Mouse (Mus musculus): ENCODE data around the gene Rbm20. TPM values are rescaled to one million over a fixed set of nuclear protein-coding genes. Genes with fewer than 3 reads are reported as not detected.

The Rbm20 gene
- polyA plus RNA-seq, 1 experiment from 2014 or later: 2.5 TPM

DNA sequence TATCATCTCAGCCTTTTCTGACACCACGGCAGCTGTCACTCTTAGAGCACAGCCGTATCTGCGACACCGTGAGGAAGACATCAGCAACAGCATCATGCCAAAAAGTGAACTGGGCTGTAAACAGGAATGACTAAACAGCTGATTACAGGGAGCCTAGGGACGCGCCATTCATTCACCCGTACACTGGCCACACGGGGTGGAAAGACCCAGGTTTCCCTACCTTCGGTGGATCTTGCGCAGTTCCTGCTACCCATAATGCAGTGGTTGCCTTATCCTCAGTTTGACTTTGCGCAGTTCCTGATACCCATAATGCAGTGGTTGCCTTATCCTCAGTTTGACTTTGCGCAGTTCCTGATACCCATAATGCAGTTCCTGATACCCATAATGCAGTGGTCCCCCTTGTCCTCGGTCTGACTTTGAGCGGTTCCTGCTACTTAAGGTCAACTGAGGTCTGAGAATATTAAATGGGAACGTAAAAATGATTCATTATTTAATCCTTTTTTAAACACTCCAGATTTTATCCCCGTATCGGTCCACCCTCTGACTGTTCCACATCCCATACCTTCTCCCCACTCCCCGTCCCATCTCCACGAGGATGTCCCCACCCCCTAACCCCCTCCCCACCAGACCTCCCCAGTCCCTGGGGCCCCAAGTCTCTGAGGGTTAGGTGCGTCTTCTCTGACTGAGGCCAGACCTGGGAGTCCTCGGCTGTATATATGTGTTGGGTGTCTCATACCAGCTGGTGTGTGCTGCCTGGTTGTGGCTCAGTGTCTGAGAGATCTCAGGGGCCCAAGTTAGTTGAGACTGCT, 148.0 kb downstream of the Rbm20 start:
- TF ChIP-seq CTCF (IDR thresholded peaks at IDR 0.05; ENCODE audit: low read depth): peak; percentile 25; the same call in 1 of the 2 replicates
- no peak for TF ChIP-seq EP300 (optimal IDR thresholded peaks at IDR 0.05)
- no peaks in the 10 kb centered on the region for H3K9me3 ChIP-seq (ENCODE audit: control insufficient read depth, low read length)
- H3K4me2 ChIP-seq (replicated peaks; ENCODE audit: low read depth): peak overlapping the region; percentile 30; the same call in 1 of the 2 replicates
- no peak overlapping the region for H3K27ac ChIP-seq (replicated peaks)
- H3K4me1 ChIP-seq (replicated peaks; ENCODE audit: control insufficient read depth, insufficient read depth): no peaks in the 10 kb centered on the region
- H3K27me3 ChIP-seq (ENCODE audit: control insufficient read depth, insufficient read depth, low read length): no peaks in the 10 kb centered on the region
- ATAC-seq (ENCODE audit: low FRiP score, low TSS enrichment): peak; percentile 74
- H3K9ac ChIP-seq (ENCODE audit: low read length): no peak overlapping the region
- H3K36me3 ChIP-seq (ENCODE audit: control insufficient read depth, insufficient read depth, low read length): no peaks in the 10 kb centered on the region
- H3K4me3 ChIP-seq (ENCODE audit: low read depth, low read length): peak overlapping the region; percentile 24; the same call in 1 of the 2 replicates
- 54% methylated on average over 21 of the region's 21 CpGs for WGBS
- no peak for DNase-seq (ENCODE audit: low spot score)

DNA sequence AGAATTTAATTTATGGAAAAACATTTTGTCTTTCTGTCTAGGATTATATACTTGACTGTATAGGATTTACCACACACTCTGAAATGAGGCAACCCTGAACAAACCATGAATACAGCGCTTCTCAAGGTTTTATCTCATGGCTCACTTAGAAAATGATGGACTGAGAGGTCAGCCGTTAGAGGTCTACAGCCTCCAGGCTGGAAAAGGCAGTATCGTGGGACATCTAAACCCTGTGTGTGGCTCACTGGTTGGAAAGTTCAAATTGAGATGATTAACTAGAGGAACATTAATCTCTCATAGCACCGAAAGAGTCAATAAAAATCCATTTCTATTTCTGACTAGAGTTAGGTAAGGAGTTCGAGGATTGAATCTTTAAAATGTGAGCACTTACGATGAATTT, 152.9 kb downstream of the Rbm20 start:
- Histone ChIP-seq H3K27me3 (ENCODE audit: control insufficient read depth, insufficient read depth, low read length) (no peaks in the 10 kb centered on the region), H3K9ac (ENCODE audit: low read length) (no peak overlapping the region), H3K36me3 (ENCODE audit: control insufficient read depth, insufficient read depth, low read length) (no peaks in the 10 kb centered on the region), H3K4me1 (replicated peaks; ENCODE audit: control insufficient read depth, insufficient read depth) (peaks cover 4% of the 10 kb centered on the region; the same call in 1 of the 2 replicates), H3K9me3 (ENCODE audit: control insufficient read depth, low read length) (no peaks in the 10 kb centered on the region), H3K27ac (replicated peaks) (no peak overlapping the region), H3K4me2 (replicated peaks; ENCODE audit: low read depth) (no peak overlapping the region), H3K4me3 (ENCODE audit: low read depth, low read length) (no peak overlapping the region)
- TF ChIP-seq EP300 (optimal IDR thresholded peaks at IDR 0.05): no peak
- TF ChIP-seq CTCF (IDR thresholded peaks at IDR 0.05; ENCODE audit: low read depth): no peak
- 40% methylated on average over 6 of the region's 6 CpGs for WGBS
- DNase-seq (ENCODE audit: low spot score): no peak
- ATAC-seq (ENCODE audit: low FRiP score, low TSS enrichment): no peak

DNA sequence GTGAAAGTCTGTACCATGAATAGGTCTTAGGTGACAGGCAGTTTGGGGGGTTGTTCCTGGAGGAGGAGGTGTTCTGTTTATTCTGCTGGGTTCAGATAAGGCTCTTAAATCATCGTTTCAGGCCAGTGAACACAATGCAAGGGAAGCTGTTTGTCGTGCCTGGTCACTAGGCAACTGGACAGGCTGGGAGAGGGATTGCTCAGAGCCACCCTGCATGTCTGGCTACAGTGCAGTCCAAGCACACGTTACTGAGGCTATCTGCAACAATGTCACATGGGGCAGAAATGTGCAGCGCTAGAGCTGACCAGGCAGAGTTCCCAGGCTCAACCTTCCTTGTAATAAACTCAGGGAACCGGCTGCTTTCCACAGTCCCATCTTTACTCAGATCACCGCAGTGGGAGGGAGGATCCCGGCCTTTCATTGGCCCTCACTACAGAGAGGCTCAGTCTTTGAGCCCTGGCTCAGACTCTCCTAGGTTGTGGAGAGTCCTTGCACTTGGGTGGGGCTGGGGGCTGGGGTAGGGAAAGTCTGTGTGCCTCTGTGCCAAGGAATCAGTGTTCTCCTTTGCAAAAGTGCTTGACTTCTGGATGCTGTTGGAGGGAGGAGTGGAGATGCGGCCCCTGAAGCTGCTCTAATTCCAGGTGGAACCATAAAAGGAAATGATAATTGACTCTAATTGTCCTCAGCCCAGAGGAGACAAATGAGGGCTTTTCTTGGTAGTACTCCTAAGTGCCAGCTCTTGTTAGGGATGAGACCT, 153.5 kb downstream of the Rbm20 start:
- no peak for TF ChIP-seq EP300 (optimal IDR thresholded peaks at IDR 0.05)
- TF ChIP-seq CTCF (IDR thresholded peaks at IDR 0.05; ENCODE audit: low read depth): no peak
- H3K9ac ChIP-seq (ENCODE audit: low read length): no peak overlapping the region
- no peak overlapping the region for H3K4me2 ChIP-seq (replicated peaks; ENCODE audit: low read depth)
- no peaks in the 10 kb centered on the region for H3K9me3 ChIP-seq (ENCODE audit: control insufficient read depth, low read length)
- H3K27ac ChIP-seq (replicated peaks): peak overlapping the region; percentile 13; the same call in 1 of the 2 replicates
- WGBS: 8% methylated on average over 8 of the region's 8 CpGs
- H3K4me3 ChIP-seq (ENCODE audit: low read depth, low read length): no peak overlapping the region
- no peaks in the 10 kb centered on the region for H3K36me3 ChIP-seq (ENCODE audit: control insufficient read depth, insufficient read depth, low read length)
- no peaks in the 10 kb centered on the region for H3K27me3 ChIP-seq (ENCODE audit: control insufficient read depth, insufficient read depth, low read length)
- DNase-seq (ENCODE audit: low spot score): peak; percentile 73
- ATAC-seq (ENCODE audit: low FRiP score, low TSS enrichment): peak; percentile 97
- peaks cover 4% of the 10 kb centered on the region; the same call in 1 of the 2 replicates for H3K4me1 ChIP-seq (replicated peaks; ENCODE audit: control insufficient read depth, insufficient read depth)

DNA sequence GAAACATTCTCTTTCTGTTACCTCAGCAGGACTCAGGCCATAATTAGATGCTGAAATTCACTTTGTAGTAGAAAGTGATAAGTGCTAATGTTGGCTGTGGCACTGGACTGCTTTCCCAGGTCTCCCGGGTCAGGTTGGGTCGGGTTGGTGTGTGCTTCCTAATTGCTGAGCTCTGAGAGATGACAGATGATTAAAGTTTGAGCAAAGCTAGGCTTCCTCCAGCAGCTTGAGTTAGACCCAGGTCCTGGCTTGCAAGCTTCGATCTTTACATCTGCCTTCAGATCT, 154.0 kb downstream of the Rbm20 start:
- peaks cover 4% of the 10 kb centered on the region; the same call in 1 of the 2 replicates for H3K4me1 ChIP-seq (replicated peaks; ENCODE audit: control insufficient read depth, insufficient read depth)
- H3K9me3 ChIP-seq (ENCODE audit: control insufficient read depth, low read length): no peaks in the 10 kb centered on the region
- H3K4me3 ChIP-seq (ENCODE audit: low read depth, low read length): no peak overlapping the region
- H3K9ac ChIP-seq (ENCODE audit: low read length): no peak overlapping the region
- no peak overlapping the region for H3K4me2 ChIP-seq (replicated peaks; ENCODE audit: low read depth)
- ATAC-seq (ENCODE audit: low FRiP score, low TSS enrichment) (no peak), DNase-seq (ENCODE audit: low spot score) (no peak)
- 22% methylated on average over 3 of the region's 3 CpGs for WGBS
- H3K27me3 ChIP-seq (ENCODE audit: control insufficient read depth, insufficient read depth, low read length): no peaks in the 10 kb centered on the region
- no peaks in the 10 kb centered on the region for H3K36me3 ChIP-seq (ENCODE audit: control insufficient read depth, insufficient read depth, low read length)
- peak overlapping the region; percentile 13; the same call in 1 of the 2 replicates for H3K27ac ChIP-seq (replicated peaks)
- no peak for TF ChIP-seq EP300 (optimal IDR thresholded peaks at IDR 0.05)
- TF ChIP-seq CTCF (IDR thresholded peaks at IDR 0.05; ENCODE audit: low read depth): no peak

DNA sequence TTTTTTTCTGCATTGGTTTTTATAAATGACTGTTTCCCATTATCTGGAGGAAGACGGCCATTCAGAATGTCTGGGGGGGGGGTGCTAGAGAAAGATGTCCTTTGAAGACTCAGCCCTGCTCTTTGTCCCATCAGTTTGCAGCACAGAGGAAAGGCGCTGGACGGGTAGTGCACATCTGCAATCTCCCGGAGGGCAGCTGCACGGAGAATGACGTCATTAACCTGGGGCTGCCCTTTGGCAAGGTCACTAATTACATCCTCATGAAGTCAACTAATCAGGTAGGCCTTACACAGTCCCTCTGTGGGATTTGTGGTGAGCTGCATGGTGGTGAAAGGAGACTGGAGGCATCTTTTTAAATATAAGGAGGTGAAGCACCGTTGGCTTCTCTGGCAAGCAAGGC, 155.4 kb downstream of the Rbm20 start:
- H3K9ac ChIP-seq (ENCODE audit: low read length): no peak overlapping the region
- DNase-seq (ENCODE audit: low spot score) (no peak), ATAC-seq (ENCODE audit: low FRiP score, low TSS enrichment) (no peak; the same call in 1 of the 2 replicates)
- H3K9me3 ChIP-seq (ENCODE audit: control insufficient read depth, low read length): no peaks in the 10 kb centered on the region
- TF ChIP-seq CTCF (IDR thresholded peaks at IDR 0.05; ENCODE audit: low read depth): no peak
- TF ChIP-seq EP300 (optimal IDR thresholded peaks at IDR 0.05): no peak
- no peaks in the 10 kb centered on the region for H3K36me3 ChIP-seq (ENCODE audit: control insufficient read depth, insufficient read depth, low read length)
- no peak overlapping the region for H3K4me3 ChIP-seq (ENCODE audit: low read depth, low read length)
- 41% methylated on average over 7 of the region's 7 CpGs for WGBS
- no peaks in the 10 kb centered on the region for H3K27me3 ChIP-seq (ENCODE audit: control insufficient read depth, insufficient read depth, low read length)
- H3K27ac ChIP-seq (replicated peaks): no peak overlapping the region
- H3K4me1 ChIP-seq (replicated peaks; ENCODE audit: control insufficient read depth, insufficient read depth): peaks cover 4% of the 10 kb centered on the region; the same call in 1 of the 2 replicates
- H3K4me2 ChIP-seq (replicated peaks; ENCODE audit: low read depth): no peak overlapping the region

Measured in stomach, postnatal 0 days (tissue).